Mouse (Mus musculus): ENCODE results near the gene Plekho2.

Gene Plekho2

DNA sequence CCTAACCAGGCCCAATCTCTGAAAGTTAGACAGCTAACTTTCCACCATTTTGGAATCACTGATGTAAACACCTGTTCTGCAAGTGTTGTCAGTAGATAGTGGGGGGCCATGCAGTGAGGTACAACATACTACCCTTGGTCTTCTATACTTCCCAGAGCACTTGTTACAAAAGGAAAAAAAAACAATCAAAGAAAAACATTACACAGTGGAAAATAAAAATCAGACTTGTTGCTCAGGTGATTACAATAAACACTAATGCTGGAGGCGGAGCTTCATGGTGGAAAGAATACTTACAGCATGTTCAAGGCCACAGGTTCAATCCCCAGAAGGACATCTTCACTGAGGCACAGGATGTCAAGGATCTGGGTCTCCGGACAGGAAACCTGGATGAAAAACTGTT lies 27.1 kb downstream of the Plekho2 start:
- DNase-seq: no peak

GRCm38 (mm10) chr9:65552141-65552540 lies 27.7 kb downstream of the Plekho2 start:
- DNase-seq: no peak

DNA sequence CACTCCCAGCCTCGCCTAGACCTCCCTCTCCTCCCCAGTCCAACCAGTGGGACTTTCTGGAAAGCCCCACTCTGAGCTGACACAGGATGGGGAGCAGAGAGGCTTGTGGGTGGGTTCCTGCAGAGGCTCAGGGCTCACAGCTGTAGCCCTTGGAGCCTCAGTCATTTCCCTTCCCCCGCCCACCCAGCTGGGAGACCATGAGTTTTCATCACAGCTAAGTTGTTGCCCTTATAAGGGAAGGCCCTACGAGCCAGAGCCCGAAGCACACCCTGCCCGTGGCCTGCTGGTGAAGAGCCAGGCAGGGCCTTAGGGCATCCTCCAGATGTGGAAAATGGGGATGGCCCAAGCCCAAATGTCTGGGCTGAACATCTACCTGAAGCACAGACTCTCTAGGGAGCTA lies 28.8 kb downstream of the Plekho2 start:
- DNase-seq: peak; percentile 86 to 92

DNA sequence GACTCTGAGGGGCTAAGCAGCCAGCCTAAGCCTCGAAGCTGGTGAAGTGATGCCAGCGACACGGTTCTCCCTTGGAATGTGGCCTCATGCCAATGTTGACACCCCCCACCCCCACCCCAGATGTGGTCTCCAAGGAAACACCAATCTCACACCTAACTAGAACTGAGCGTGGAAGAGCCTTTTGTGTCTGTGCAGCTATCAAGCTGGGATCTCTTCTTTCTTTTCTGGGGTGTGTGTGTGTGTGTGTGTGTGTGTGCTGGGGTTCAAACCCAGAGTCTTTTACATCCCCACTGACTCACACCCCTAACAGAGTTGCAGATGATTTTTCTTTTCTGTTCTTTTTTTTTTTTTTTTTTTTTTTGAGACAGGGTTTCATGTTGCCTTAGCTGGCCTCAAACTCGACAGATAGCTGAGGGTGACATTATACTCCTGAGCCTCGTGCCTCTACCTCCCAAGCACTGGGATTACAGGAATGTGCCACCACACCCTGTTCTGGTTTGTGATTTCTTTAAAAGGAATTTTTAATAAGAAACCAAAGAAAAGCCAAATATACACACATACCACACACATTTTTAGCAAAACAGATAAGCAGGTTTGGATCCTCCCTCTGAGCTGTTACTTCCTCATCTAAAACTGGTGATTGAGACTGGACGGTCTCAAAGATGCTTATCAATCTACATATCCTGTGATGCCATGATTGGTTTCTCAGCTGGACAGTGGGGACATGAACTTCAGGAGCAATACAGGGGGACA lies 29.6 kb downstream of the Plekho2 start:
- DNase-seq: no peak

DNA sequence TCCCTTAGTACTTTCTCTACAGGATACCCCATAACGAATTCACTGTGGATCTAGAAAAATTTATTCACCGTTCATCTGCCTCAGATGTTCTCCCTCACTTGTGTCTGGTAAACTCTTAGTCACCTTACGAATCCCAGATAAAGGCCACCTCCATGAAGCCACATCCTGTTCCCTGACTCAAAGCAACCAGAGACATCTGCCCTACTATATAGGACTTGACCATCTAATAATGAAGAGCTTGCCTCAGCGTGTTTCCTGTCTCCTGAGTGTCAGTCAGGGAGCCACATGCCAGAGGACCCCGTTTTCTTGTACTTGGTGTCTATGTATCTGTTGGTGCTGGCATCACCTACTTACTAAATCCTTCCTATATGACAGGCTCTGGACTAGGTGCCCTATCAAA lies 30.2 kb downstream of the Plekho2 start:
- DNase-seq: no peak

- DNase-seq: no peak
Measured at GRCm38 (mm10) chr9:65549139-65549538, 30.7 kb downstream of the Plekho2 start.

- DNase-seq: no peak
Measured at GRCm38 (mm10) chr9:65548311-65548710, 31.5 kb downstream of the Plekho2 start.

DNA sequence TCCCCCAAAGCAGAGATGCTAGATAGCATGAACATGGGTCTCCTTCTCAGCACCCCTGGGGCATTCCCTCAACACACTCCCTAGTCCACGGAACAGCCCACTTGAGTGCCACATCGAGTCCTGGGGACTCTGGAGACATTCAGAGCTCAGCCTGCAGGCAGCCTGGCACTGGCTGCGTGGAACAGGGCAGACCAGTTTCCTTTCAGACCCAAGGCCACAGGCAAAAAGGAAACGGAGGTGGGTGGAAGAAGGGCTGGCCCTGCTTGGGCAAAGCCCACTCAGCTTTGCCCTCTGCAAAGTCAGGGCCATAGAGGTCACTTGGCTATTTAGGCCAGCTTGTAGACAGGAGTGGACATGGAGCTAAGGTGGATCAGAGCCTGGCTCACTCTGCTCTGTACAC lies 32.0 kb downstream of the Plekho2 start:
- DNase-seq: no peak

- DNase-seq: no peak
Measured at GRCm38 (mm10) chr9:65547111-65547510, 32.7 kb downstream of the Plekho2 start.

- no peak for DNase-seq
Measured at GRCm38 (mm10) chr9:65546413-65546695, 33.5 kb downstream of the Plekho2 start.

DNA sequence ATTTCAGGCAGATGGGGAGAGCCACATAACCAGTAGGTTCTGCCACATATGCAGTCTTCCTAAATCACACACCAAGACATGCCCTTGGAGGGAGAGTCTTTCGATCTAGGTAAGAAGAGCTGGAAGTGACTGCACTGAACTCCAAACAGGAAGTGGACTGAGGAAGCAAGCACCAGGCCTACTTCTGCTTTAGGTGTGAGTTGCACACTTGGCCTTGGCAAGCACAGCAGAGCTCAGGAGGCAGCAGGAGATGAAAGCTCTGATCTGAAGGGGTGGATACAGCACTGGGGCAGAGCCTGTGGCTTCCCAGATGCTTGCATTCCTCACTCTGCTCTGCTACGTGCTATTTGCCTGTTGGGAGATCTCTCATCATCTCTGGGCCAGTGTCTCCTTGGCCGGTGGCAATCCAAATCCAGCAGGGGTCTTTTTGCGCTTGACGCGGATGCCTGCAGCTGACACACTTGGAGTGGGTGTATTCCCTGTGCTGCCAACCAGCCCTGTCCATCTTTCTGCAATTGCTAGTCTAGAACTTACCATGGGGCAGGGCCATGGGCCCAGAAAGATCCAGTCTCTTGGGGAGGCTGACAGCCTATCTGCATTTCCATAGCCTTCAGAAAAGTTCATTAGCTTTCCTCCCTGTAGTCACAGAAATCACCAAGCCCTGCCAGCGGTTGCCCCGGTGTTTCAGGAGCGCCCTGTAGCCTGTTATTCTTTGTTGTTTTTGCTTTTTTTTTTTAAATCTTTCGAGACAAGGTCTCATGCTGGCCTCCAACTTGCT lies 34.0 kb downstream of the Plekho2 start:
- peak; percentile 50 to 51 for DNase-seq

- DNase-seq: no peak
Measured at GRCm38 (mm10) chr9:65542111-65542524, 37.7 kb downstream of the Plekho2 start.

DNA sequence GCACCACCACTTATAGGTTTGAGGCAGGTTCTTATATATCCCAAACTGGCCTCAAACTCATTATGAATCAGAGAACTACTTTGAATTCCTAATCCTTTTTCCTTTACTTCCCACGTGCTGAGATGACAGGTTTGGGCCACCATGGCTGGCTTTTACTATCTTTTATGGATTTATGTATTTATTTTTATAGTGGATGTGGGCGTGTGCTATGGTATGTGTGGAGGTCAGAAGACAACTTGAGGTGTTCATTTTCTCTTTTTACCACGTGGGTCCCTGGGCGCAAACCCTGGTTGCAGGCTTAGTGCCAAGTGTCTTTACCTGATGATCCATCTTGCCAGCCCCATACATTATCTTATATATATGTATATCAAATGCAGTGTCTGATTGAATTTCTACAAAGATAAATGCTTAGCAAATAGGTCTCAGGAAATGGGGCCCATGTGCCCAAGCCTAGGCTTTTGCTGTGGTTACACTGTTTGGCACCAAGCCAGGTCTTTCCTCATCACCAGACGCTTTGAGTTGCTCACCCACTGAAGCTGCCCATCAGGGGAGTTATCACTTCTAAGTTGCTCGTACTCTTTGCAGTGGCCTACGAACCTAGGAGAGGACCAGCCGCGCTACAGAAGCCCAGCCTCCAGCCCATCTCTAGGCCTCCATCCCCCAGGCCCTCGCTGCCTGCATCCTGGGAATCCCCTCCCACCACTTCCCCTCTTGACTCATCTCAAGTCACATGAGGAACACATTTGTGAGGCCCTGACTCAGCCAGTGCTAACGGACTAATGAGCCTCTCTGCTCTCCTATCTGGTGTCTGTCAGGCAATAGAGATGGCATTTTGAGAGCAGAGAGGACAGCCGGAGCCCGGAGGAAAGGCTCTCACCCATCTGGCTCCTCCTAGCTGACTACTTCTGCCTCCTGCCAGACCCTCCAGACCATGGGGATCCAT lies 38.4 kb downstream of the Plekho2 start:
- peak; percentile 56 to 71 for DNase-seq

GRCm38 (mm10) chr9:65539697-65540096 lies 40.1 kb downstream of the Plekho2 start:
- DNase-seq: no peak

DNA sequence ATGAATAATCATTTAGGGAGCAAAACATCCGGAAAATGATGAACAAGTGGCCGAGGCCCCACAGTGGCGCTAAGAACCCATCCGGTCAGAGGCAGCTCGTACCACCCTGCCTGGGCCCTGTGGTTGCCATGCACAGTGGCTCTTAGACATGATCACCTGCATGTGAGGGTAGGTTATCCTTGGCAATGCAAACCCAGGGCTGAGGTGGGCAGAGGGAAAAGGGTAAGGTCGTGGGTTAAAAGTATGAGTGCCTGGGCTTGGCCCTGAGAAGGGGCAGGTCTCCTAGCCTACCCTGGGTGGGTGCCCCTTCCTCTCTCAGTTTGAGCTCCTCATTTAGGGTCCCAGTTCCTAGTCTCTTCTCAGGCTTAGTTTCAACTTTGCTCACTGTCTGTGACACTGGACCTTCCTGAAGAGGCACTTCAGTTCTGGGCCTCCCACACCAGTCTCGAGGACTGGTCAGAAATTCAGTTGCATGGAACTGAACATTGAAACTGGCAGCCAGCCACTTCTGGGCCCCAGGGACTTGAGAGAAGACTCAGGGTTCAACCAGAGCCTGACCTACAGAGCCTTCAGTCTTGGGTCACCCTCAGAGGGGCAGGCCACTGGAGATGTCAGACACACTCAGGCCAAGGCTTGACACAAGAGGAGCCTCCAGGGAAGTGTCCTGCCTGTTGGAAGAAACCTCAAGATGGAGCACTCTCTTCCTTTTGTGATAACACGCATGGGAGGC lies 41.8 kb downstream of the Plekho2 start:
- peak in 1 of 2 experiments; percentile 66 for DNase-seq

- DNase-seq: no peak
Measured at GRCm38 (mm10) chr9:65536491-65536890, 43.3 kb downstream of the Plekho2 start.

DNA sequence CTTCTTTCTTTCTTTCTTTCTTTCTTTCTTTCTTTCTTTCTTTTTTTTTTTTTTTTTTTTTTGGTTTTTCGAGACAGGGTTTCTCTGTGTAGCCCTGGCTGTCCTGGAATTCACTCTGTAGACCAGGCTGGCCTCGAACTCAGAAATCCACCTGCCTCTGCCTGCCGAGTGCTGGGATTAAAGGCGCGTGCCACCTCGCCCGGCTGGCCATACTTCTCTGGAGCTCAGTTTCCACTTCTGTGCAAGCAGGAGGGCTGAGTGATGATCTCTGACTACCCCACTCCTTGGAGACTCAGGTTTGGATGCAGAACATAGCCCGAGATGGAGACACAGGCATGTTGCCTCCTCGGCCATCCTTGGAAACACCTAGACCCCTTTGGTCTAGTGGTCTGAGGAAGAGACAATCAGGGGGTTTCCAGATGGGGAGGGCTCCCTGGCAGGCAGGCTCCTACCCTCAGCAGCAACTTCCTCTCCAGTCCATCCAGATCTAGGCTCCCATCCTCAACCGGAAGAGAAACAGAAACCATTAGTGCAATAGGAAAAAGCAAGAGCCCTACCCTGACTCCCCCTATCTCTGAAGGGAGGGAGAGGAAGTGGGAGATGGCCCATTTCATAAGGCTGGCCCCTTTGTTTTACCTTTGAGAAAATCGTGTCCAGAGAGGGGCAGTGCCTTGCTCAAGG lies 43.9 kb downstream of the Plekho2 start:
- DNase-seq: no peak

- peak; percentile 48 to 56 for DNase-seq
Measured at GRCm38 (mm10) chr9:65535191-65535722, 44.6 kb downstream of the Plekho2 start.

- DNase-seq: no peak
Measured at GRCm38 (mm10) chr9:65534111-65534510, 45.7 kb downstream of the Plekho2 start.

DNA sequence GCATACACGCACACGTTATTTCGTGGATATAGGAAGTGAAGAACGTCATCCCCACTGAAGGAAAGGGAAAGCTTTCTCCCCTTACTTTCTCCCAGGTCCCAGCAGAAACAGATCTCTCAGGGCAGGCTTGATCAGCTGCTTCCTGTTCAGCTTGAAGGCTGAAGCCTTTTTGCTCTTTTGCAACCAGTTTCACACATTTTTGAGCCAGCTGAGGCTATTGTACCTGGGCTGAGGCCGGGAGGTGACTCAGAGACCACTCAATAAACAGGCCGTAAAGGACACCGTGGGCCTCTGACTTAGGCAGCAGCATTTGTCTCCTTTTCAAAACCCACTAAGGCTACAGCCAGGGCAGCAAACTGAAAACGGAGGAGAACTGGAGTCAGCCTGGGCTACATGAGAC lies 46.9 kb downstream of the Plekho2 start:
- DNase-seq: no peak

- no peak for DNase-seq
Measured at GRCm38 (mm10) chr9:65531283-65531682, 48.6 kb downstream of the Plekho2 start.

- no peak for DNase-seq
Measured at GRCm38 (mm10) chr9:65529659-65530058, 50.2 kb downstream of the Plekho2 start.

All from lung, postnatal 4 days (tissue).